Mouse (Mus musculus): Measurements from ENCODE around the gene Ffar2. TPM values are rescaled to one million over a fixed set of nuclear protein-coding genes. Genes with fewer than 3 reads are reported as not detected.
"Not testable (repeated sequence)": the region's sequence is repeated elsewhere in the genome, so short reads cannot be mapped to it uniquely, and the experiment has no call there.

Ffar2 gene
- not detected for total RNA-seq (2021)

DNA sequence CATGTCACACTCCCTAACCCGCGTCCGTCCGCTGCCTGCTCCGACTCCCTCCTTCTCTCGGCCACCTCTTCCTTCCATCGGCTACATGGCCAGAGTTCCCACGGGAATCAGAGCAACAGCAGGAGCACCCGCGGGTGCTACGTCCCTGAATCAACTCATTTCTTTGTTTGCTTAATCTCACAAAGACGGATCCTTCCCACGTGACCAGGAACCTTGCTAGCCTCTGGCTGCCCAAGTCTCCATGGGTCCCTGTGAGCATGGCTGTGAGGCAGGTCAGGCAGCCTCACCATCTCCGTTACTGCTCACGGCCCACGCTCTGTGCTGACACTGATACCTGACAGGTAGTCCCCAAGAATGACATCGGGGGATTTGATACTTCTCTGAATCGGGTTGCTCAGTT lies at the start of gene Ffar2:
TSS of gene Ffar2 (minus strand) at position 101 of the 400 bp plus-strand sequence.
- intact Hi-C loops (cut with DNase I): no loop called here
- no peak for DNase-seq (ENCODE audit: low spot score in 2 of 2)

DNA sequence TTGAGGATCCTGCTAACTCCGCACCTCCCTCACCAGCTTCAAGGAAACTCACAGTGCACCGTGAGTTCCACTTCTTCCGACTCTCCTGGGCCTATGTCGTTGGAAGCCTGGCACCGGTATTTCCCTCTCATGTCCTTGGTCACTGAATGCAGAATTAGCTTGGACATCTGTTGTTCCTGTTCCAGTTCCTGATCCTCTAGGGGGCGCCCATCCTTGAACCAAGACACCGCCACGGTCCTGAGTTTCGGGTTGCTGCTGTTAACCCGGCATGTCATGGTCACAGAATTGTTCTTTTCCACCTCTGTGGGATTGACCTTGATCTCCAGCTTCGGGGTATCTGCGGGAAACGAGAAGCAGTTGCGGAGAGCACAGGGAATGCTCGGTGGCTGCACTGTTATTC lies 49.5 kb upstream of the Ffar2 start:
- DNase-seq (ENCODE audit: low spot score in 2 of 2): peak; percentile 55 to 65
- intact Hi-C loops (cut with DNase I): loop anchor here (5.0 kb wide), 1 partner anchor 79 kb away; no protein-coding TSS in a partner anchor

DNA sequence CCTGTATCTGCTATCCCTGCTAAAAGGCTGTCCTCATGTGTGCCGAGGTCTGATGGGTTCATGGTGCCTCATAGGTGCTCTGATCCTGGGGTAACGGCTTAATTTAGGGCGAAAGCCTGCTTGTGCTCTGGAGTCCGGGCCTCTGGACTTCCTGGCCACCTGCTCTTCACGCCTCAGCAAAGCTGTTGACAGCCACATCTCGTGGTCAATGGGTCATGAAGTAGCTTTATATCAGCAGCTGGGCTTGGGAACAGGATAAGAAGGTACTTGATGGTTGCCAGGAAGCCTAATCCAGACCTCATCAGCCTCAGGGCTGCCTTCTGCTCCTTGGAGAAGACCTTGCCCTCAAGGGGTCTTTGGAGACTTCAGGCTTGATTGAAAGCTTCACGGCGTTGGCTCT lies 39.8 kb upstream of the Ffar2 start:
- intact Hi-C loops (cut with DNase I): loop anchor here (5.0 kb wide), 1 partner anchor 181 kb away; no protein-coding TSS in a partner anchor
- DNase-seq (ENCODE audit: low spot score in 2 of 2): no peak

DNA sequence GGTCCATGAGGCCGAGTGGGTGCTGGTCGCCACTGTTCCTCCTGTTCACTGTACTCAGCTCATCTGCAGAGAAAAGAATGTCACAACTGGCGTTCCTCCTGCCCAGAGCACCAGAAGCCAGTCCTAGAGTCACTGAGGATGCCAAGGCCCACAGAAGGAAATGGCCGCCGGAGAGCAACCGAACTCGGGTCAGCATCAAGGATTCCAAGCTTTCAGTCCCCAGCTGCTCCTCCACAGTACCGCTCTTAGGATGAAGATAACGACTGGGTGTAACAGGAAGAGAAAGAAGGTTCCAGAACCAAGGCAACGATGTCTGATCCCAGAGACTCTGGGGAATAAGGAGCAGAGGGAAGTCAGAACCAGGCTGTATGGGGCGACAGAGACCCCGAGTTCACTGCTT lies 37.9 kb upstream of the Ffar2 start, which contains the start of gene Ffar1:
TSS of gene Ffar1 (minus strand) at position 101 of the 400 bp plus-strand sequence.
- no peak for DNase-seq (ENCODE audit: low spot score in 2 of 2)
- intact Hi-C loops (cut with DNase I): loop anchor here (5.0 kb wide), 1 partner anchor 179 kb away; no protein-coding TSS in a partner anchor

DNA sequence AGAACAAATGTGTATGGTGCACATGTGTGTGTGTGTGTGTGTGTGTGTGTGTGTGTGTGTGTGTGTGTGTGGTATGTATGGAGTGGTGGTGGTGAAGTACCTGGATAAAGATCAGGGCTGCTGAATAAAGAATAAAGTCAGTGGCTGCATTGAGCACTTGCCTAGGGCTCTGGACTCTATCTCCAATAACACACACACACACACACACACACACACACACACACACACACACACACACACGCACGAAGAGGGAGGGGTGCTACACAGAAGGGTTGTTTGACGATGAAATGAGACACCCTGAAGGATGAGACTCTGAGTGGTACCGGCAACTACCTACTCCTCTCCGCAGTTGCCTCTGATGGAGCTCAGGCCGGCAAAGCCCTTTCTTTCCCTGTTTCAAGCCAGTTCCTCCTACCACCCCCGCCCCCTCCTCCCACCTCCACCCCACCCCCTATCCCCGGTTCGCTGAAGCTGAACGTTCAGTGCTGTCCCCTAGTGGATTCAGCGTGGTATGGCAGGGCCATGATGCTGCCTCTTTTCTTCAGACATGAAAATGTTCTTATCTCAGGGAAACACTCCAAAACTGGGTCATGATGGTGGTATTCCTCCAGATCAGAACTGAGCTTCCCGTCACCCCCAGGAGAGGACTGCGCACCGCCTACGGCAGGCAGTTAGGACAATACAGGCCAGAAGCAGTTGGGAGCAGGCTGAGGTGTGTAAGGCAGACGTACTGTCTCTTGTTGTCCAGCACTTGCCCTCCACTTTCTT lies 36.2 kb upstream of the Ffar2 start:
- DNase-seq (ENCODE audit: low spot score in 2 of 2): peak; percentile 58
- intact Hi-C loops (cut with DNase I): loop anchor here (2.0 to 5.0 kb wide), 6 partner anchors 53 to 273 kb away; partner anchors contain the start of genes Dmkn, Kmt2b and Tmem147

DNA sequence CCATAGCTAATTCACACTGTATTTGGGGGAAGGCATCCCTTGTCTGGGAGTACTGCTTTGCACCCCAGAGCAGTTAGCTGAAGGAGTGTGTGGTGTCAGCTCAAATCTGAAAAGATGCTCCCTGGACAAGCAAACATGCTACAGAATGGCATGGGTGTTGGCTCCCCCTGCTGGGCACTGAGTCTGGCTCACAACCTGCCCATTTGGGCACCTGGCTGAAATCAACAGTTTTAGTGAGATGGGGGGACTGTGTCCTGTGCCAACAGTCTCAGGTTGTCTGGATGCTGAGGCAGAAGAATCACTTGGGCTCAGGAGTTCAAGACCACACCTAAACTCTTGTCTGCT lies 35.7 kb upstream of the Ffar2 start:
- intact Hi-C loops (cut with DNase I): loop anchor here (2.0 to 5.0 kb wide), 5 partner anchors 52 to 272 kb away; partner anchors contain the start of genes Dmkn, Kmt2b and Tmem147

DNA sequence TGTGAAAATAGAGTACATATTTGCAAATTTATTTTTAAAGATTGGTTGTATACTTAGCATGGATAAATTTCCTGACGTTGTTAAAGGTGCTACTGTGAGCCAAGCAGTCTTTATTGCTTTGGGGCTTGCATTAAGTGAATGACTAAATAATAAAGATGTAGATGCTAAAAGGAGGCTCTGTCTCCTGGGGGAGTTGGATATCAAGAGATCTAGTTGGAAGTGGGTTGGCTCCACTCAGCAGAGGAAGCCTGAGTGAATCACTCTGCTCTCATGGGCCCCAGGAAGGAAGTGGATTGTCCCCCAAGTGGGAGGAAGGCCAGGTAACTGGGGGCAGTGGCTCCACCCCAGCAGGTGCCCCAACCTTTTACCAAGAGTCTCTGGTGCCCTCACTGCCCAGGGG lies 34.2 kb upstream of the Ffar2 start:
- no peak for DNase-seq (ENCODE audit: low spot score in 2 of 2)
- intact Hi-C loops (cut with DNase I): loop anchor here (2.0 to 5.0 kb wide), 5 partner anchors 50 to 270 kb away; partner anchors contain the start of genes Dmkn, Kmt2b and Tmem147

More for the DNA sequence above, 35.7 kb upstream of the Ffar2 start:
- peak; percentile 76 to 85 for DNase-seq (ENCODE audit: low spot score in 2 of 2)

DNA sequence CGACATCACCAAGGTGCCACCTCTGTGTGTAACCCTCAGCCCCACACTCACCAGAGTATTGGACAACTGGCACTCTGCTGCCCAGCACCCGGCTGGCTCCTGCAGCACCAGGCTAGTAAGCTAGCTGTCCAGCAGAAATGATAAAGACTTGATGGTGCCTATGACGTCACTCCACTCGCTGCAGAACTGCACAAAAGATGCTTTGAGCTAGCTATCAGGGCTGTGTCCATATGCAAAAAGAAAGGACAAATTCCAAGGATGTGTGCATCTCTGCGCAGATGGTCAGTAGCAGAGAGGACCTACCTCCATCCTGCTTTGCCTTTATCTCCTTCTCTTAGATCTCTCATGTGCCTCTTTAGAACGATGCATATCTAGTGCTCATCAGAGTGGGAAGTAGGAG lies 32.5 kb upstream of the Ffar2 start, which contains the start of gene Ffar3:
TSS of gene Ffar3 (minus strand) at position 101 of the 400 bp plus-strand sequence.
- DNase-seq (ENCODE audit: low spot score in 2 of 2): no peak
- intact Hi-C loops (cut with DNase I): loop anchor here (5.0 kb wide), 4 partner anchors 49 to 269 kb away; partner anchors contain the start of genes Dmkn and Kmt2b

DNA sequence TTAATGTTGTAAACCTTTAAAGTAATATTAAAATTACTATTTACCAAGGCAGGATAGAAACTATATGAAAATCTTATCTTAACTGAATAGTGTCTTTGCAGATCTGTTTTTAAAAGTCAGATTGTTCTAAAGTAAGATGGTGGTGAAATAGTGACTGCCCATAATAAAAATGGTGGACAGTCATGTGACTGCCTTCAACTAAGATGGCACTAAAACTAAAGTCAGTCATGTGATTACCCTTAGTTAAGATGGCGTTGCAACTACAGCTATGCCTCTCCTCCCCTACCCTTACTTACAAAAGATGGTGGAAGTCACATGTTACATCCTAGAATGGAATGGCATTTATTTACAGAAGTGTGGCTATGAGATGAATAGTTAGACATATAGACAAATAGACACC lies 27.8 kb upstream of the Ffar2 start:
- DNase-seq (ENCODE audit: low spot score in 2 of 2): no peak
- intact Hi-C loops (cut with DNase I): no loop called here

DNA sequence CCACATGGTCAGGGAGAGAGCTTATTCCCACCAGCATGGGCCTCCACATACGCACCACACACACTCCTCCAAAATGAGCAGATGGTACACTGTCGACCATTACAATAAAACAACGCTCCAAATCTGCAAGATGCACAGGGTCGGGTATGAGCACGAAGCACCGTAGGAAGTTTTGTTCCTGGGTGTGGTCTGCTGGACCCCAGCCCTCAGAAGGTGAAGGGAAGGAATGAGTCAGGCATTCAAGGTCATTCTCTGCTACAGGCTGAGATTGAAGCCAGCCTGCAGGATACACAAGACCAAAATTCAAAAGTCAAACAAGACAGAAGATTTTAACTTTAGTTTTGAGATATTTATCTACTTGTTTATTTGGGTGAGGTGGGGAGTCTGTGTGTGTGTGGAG lies 24.4 kb upstream of the Ffar2 start:
- intact Hi-C loops (cut with DNase I): no loop called here
- DNase-seq (ENCODE audit: low spot score in 2 of 2): no peak

DNA sequence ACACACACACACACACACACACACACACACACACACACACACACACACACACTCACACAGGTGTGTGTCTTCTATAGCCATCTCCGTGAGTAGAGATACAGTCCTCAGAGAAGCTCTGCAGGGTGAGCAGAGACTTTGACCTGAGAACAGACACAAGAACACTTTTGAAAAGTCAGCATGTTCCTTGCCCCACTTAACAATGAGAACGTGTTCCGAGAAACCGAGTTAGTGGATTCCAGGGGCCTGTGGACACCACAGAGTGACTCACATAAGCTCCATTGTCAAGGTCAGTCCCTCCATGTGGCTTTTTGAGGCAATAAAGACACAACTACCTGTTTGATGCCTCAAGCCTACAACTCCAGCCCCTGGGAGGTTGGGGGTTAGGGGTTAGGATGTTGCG lies 23.8 kb upstream of the Ffar2 start:
- intact Hi-C loops (cut with DNase I): no loop called here
- no peak for DNase-seq (ENCODE audit: low spot score in 2 of 2)

DNA sequence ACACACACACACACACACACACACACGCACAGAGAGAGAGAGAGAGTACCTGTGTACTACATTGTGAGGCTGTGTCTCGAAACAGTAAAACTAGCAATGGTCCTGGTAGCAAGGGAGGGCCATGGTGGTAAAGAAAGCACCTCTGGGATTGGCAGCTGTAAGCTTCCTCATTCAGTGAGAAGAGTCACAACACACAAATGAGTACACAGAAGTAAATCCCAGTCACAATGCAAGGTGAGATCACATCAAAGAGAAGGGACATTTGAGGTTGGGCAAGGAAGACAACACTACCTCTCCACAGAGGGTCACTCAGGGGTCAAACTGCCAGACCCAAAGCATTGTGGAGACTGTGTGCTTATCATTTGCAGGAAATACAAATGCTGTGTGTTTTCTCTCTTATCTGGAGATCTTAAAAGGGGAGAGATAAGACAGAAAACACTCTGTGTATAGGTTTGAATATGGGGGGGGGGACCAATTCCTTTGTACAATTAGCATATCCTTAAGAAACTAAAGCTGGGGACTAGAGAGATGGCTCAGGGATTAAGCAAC lies 23.0 kb upstream of the Ffar2 start:
- DNase-seq (ENCODE audit: low spot score in 2 of 2): no peak

DNA sequence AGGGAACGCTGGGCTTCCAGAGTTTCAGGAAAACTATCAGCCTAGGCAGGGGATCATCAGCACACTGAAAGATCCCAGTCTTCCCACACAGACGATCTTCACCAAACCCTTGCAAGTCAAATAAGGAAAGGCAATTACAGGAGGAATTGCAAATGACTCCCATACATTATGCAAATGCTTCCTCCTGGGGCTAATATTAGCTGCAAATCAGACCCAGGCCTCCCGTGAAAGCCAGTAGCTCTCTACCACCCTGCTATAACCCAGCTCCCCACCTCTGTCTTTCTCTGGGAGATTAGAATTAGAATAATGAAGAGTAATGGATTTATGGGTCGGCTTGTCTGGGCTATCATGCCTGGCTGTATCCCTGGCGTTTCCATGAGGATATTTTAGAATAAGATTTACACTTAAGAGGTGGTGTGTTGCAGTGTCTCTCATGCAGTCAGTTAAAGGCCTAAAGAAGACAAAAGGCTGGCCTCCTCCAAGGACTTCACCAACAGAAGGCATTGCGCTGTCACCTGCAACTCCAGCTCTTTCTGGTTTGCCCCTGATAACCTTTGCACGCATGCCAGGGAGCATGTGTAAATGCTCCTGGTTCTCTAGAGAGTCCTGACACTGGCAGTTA lies 21.2 kb upstream of the Ffar2 start:
- intact Hi-C loops (cut with DNase I): loop anchor here (5.0 kb wide), 1 partner anchor 212 kb away; no protein-coding TSS in a partner anchor
- peak in 1 of 2 experiments; percentile 3 for DNase-seq (ENCODE audit: low spot score in 2 of 2)

More for the DNA sequence above, 23.0 kb upstream of the Ffar2 start:
- intact Hi-C loops (cut with DNase I): no loop called here

DNA sequence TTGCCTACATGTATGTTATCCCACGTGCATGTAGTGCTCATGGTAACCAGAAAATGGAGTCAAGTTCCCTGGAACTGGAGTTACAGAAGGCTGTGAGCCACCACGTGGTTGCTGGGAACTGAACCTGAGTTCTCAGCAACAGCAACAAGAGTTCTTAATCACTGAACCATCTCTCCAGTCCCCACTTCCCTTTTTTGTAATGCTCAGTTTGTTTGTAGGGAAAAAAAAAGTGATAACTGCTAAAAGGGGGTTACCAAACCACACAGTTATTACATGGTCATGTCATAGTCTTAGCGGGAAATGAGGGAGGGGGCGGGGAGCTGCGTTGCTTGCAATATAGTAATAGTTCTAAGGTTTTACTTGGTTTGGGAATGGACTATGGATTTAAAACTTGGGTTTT lies 18.5 kb upstream of the Ffar2 start:
- intact Hi-C loops (cut with DNase I): loop anchor here (5.0 kb wide), 1 partner anchor 210 kb away; no protein-coding TSS in a partner anchor
- DNase-seq (ENCODE audit: low spot score in 2 of 2): no peak

DNA sequence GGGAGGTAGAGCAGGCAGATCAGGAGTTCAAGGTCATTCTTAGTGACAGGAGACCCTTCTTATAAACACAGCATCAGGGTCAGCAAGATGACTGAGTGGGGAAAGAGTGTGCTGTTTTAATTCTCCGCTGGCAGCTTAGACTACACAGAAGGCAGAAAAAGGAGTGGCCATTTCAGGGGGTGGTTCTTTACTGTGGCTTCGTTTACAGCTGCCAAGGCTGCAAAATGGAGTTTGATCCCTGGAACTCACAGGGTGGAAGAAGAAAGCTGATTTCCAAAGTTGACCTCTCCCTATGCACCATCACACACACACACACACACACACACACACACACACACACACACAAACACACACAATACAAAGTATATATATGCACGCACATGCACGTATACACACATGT lies 17.8 kb upstream of the Ffar2 start:
- intact Hi-C loops (cut with DNase I): loop anchor here (5.0 kb wide), 1 partner anchor 209 kb away; no protein-coding TSS in a partner anchor

DNA sequence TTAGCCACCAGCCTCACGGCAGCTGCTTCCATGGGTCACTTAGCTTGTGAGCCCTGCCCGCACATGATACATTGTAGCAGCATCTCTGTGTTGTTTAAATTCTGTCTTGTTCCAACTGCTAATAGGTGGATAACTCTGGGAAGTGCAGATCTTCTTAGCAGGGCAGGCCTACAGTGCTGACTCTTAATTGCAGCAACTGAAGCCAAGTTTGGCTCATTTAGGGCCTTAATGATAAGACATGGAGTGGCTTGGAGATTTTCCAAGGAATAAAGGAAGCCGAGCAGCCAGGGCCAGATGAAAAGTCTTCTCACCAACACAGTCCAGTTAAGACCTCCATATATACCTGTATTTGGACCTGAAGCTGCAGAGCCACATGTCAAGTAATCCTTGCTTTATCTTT lies 16.7 kb upstream of the Ffar2 start:
- DNase-seq (ENCODE audit: low spot score in 2 of 2): no peak
- intact Hi-C loops (cut with DNase I): loop anchor here (5.0 kb wide), 1 partner anchor 208 kb away; no protein-coding TSS in a partner anchor

More for the DNA sequence above, 17.8 kb upstream of the Ffar2 start:
- no peak for DNase-seq (ENCODE audit: low spot score in 2 of 2)

DNA sequence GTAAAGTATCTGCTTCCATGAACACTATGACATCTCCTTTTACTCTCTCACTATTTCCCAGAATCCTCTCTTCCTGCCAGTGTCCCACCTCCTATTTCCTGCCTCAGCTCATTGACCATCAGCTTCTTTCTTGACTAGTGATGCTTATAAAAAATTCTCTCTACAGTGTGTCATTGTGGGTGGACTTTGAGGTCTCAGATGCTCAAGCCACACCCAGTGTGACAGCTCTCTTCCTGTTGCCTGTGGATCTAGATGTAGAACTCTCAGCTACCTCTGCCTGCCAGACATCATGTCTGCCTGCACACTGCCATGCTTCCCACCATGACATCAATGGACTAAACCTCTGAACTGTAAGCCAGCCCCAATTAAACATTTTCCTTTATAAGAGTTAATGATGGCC lies 13.7 kb upstream of the Ffar2 start:
- DNase-seq (ENCODE audit: low spot score in 2 of 2): no peak
- intact Hi-C loops (cut with DNase I): no loop called here

DNA sequence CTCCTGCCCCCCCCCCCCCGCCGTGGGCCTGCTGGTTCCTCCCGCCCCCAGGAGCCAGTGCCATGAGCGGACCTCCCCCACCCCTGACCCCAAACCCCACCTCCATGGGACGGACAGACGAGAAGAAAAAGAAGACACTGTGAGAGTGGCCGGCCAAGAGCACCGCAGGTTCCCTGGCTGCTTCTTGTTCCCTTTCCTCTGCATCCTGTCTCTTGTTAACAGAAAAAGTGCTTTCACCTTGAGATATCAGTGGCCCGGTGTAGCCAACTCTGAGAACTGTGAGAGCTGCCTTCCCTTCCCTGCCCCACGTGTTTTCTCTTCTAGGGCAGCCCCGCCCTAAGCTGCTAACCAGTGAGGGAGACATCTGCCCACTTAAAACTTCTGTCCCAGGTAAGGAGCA lies 9.1 kb upstream of the Ffar2 start:
- intact Hi-C loops (cut with DNase I); DNase-seq (ENCODE audit: low spot score in 2 of 2): not testable (repeated sequence)

DNA sequence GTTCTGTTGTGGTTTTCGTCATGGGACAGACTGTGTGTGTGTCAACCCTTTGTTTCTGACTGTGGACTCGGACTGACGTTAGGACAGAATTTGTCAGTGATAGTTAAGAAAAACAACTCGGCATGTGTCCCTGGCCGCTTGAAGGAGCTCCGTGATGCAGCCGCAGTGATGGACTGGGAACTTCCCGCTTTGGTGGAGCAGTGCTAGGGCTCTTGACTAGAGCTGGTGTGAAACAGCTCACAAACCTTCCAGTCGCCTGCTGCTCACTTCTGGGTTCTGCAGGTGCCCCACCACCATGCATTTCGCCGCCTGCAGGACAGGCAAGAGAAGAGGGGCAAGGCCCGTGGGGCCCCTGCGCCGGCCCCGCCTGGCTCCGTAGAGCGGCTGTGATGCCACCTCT lies 8.7 kb upstream of the Ffar2 start:
- DNase-seq (ENCODE audit: low spot score in 2 of 2): no peak
- intact Hi-C loops (cut with DNase I): no loop called here

DNA sequence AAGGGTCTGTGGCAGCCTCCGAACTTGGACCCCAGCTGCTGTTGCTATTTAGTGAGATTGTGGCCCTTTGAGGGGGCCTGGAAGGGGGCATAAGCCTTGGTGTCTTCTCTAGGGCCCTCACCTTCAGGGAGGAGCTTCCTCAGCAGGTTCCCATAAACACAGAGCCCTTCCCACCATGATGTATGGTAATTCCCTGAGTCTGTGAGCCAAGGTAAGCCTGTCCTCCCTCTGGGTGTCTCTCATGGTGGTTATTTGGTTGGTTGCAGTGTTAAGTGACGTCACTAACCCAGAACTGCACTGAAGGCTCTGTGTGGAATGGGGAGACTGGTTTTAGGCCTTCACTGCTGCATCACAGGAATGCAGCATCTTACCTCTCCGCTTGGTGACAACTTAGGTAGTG lies 5.9 kb upstream of the Ffar2 start:
- intact Hi-C loops (cut with DNase I): no loop called here
- DNase-seq (ENCODE audit: low spot score in 2 of 2): no peak

Measured in left cerebral cortex, postnatal 25 days (tissue).